Mouse (Mus musculus) kidney, adult 18-20 months (tissue): ENCODE data around the gene Ccdc33.

ENCODE experiments used
- DNase-seq: peaks from one replicate; pipeline ENCODE4 v3.0.0; 2021

Gene Ccdc33

GRCm38 (mm10) chr9:58118671-58119070 lies at the start of gene Ccdc33:
Ccdc33 (minus strand) TSS chr9:58118823.
- no peak for DNase-seq

DNA sequence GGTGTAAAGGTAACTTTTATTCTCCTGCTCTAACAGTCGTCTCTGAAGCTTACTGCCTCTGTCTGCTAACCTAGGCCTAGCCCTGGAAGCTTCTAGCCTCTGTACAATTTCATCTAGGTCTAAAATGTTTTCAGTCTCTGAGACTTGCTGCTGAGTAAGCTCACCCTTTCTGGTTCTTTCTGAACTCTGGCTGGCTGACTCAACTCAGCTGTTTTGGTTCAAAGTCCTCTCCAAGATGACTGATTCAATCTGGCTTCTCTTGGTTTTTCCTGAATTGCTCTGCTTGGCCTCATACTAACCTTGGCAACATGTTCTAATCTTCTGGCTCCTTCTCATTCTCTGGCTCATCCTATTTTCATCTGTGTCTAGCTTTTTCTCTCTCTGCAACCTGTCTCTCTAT lies 47.2 kb upstream of the Ccdc33 start:
- DNase-seq: no peak

- no peak for DNase-seq
Measured at GRCm38 (mm10) chr9:58163146-58163545, 44.5 kb upstream of the Ccdc33 start.

- no peak for DNase-seq
Measured at GRCm38 (mm10) chr9:58162173-58162572, 43.5 kb upstream of the Ccdc33 start.

DNA sequence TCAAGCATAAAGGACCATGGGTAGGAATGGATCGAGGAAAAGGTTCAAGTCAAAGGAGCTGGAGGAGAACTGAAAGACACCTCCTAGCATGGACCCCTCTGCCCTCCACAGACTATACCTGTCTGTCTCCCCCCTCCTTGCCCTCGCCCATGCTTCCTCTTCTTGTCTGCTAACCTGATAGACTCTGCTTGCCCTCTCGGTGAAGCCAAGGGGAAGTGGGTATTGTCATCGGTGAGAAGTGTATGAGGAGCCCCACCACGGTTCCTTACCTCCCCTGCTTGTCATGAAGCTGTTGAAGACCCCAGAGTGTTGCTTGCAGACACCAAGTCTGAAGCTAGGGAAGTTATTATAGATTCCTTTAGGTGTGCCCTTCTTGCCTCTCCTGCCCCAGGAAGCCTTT lies 41.7 kb upstream of the Ccdc33 start:
- DNase-seq: no peak

DNA sequence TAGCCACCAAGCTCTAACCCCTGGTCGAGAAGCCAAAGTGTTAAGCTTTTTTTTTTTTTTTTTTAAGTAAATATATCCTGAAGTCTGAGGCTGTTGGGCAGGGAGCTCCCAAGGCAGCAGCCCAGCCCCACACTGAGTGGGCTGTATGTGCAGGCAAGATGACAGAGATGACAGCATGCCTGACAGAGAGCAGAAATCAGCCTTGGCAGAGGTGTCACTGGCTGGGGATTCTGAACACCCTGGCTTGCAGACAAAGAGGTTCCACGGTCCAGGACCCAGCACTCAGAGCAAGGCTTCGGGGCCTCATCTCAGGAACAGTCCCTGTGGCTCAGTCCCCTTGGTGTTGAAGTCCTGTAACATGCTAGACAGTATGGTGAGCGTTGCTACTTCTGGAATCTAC lies 41.2 kb upstream of the Ccdc33 start:
- DNase-seq: no peak

DNA sequence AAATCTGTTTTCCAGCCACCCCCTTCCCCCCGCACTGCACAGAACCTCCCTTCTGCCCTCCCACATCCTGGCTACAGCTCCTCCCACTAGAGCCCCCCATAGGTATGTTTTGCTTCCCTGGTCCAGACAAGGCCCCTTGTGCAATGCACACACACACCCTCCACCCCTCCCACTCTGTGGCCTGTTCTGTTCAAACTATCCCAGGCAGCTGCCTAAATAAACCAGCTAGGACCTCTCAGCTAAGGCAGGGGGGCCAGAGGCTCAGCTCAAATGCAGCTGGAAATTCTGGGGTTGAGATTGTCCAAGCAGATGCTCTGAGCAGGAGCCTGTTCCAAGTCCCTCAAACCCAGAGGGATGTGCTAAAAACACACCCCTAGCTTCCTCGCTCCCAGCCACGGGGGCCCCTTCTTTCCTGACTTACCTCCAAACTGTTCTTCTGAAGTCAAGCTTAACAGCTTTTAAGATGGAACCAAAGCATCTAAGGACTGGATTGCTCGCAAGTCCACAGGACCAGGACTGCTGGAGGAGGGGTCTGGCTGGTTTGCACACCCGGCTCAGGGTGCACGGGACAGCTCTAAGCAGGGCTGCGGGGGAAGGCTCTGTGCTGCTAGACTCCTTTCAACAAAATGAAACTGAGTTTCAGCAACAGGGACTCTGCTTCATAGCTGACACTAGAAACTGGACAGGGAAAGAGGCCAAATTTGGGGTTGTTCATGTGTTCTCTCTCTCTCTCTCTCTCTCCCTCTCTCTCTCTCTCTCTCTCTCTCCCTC lies 40.1 kb upstream of the Ccdc33 start:
- no peak for DNase-seq

- DNase-seq: no peak
Measured at GRCm38 (mm10) chr9:58157838-58158237, 39.2 kb upstream of the Ccdc33 start.

GRCm38 (mm10) chr9:58156819-58157560 lies 38.4 kb upstream of the Ccdc33 start:
- DNase-seq: no peak

- peak; percentile 39 for DNase-seq
Measured at GRCm38 (mm10) chr9:58155366-58155765, 36.7 kb upstream of the Ccdc33 start.

DNA sequence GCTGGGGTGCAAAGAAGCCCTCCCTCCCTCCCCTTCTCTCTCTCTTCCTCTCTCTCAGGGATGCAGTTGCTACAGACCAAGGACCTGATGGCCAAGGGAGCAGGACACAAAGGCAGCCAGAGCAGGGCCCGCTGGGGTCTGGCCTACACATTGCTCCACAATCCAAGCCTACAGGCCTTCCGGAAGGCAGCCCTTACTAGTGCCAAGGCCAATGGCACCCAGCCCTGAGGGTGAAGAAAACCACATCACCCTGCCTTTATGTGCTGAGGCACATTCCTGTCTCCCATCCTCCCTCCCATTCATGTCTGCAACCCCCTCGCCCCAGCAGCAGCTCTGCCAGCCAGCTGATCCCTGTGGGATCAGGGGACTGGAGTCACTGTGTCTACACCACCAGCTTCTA lies 34.5 kb upstream of the Ccdc33 start:
- no peak for DNase-seq

DNA sequence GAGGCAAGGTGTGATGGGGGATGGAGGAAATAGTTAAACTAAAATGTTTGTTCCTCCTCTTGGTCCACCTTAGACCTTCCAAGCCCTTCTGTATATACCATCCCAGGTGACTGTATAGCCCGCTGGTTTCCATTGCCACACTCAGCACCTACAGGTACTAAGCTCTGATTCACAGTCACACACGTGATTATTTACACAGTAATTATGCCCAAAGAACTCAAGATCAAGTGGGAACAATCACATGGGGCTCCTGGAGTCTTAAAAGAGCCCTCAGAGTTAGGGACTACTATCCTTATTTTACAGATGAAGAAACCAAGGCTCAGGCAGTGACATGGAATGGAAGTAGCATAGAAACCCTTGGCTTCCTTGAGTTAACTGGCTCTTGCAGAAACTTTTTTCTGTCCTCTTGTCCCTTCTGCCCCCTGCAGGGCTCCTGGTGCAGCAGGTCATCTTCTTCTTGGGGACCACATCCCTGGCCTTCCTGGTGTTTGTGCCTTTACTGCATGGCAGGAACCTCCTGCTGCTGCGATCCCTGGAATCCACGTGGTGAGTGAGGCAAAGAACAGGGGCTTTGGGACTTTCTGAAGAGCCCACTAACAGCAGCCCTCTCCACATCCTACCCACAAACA lies 32.2 kb upstream of the Ccdc33 start:
- peak; percentile 27 for DNase-seq

DNA sequence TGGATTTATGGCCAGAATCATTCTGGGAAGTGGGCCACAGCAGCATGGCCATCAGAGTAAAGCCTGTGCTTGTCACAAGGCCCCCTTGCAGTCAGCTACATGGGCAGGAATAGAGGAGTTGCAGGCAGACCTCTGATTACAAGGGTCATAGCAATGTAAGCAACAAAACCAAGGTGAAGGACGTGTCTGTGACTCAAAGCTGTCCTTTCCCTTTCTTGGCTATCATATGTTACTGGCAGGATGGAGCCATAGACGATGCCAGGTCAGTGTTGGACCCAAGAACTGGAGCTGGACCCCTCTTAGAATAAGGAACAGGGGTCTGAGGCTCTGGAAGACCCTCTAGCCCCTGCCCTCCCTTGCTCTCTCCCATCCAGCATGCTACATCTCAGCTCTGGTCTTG lies 30.2 kb upstream of the Ccdc33 start:
- DNase-seq: no peak

- no peak for DNase-seq
Measured at GRCm38 (mm10) chr9:58145417-58145816, 26.8 kb upstream of the Ccdc33 start.

- no peak for DNase-seq
Measured at GRCm38 (mm10) chr9:58144664-58145063, 26.0 kb upstream of the Ccdc33 start.

DNA sequence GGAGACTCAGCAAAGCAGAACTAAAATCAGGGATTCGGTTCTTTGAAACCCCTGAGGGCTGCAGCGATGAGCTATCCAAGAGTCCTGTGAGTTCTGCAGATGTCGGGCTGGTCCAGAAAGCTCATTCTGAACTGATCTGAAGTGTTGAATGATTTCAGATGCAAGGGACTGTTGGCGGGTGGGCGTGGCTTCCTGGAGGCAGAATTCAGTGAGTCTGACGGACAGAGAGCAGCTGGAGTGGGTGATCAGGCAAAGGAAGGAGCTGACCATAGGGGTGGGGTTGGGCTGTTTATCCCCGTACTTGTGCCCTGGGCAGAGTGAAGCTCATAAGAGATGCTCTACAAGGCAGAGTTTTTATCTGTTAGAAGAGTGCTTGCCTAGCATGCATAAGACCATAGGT lies 24.8 kb upstream of the Ccdc33 start:
- DNase-seq: no peak

GRCm38 (mm10) chr9:58139947-58140346 lies 21.3 kb upstream of the Ccdc33 start:
- peak; percentile 21 for DNase-seq

GRCm38 (mm10) chr9:58135921-58136321 lies 17.3 kb upstream of the Ccdc33 start:
- DNase-seq: no peak

DNA sequence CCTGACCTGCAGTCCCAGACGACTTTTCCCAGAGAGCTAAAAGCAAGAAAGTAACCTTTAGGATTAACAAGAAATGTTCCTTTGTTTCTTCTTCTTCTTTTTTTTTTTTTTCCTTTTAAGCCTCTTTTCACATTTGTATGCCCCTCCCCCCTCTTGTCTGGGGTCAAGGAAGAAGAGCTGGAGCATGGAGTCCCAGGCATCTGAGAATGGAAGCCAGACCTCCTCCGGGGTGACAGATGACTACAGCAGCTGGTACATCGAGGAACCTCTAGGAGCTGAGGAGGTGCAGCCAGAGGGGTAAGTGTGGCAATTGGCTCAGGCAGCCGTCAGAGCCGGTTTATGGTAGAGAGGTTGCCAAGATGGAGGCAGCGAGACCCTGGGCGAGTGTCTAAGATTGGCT lies 16.3 kb upstream of the Ccdc33 start:
- no peak for DNase-seq

- no peak for DNase-seq
Measured at GRCm38 (mm10) chr9:58133893-58134884, 15.6 kb upstream of the Ccdc33 start.

DNA sequence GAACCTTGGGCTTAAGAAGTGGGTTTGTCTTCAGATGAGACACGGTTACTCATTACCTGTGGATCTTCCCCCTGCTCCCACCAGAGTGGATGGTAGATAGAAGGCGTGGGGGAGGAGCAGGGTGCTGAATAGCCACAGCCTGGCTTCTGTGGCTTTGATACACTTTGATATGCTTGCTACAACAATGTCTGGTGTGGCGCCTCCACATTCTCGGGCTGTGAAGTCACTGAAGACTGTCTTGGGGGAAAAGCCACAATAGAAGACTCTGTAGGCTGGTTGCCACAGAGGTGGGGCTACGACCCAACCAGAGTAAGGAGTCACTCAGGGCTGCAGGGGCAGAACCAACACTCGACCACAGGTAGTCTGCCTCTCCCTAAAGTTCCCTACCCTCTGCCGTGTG lies 13.1 kb upstream of the Ccdc33 start:
- peak; percentile 12 for DNase-seq

DNA sequence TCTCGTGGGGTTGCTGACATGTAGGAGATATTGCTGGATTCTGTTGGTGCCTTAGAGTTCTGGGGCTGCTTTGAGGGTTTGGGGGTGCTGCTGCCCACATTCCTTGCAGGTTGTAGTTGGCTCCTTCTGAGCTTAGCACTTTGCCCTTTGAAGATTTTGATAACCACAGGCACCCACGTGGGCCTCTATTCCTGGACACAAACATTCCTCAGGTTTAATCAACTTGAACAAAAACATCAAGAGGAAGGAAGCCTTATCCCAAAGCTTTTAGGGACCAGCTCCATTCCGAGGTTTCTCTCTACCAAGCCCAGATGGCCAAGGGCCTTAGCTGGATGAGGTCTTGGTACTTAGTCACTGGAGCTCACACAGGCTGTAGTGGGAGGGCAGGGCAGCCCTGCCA lies 12.3 kb upstream of the Ccdc33 start:
- DNase-seq: peak; percentile 40

DNA sequence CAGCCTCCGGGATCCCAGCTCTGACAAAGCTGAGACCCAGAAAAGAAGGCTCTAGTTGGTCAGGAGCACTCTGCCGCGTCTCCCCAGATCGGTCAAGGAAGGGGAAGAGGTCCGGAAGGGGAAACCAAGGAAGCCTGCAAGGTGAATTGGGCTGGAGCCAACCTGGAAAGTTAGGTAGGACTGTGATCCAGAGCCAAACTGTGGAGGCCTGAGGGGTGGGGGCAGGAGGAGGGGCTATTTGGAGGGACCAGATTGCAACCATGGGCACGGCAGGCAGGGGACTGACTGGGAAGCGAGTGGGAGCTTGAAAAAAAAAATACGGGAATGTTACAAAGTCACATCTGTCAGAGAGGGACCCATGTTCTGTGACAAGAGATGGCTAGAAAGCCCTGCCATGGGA lies 10.9 kb upstream of the Ccdc33 start:
- no peak for DNase-seq
